Mouse (Mus musculus) gonadal fat pad, adult 2 months (tissue): Measurements from ENCODE around the gene Cct4. TPM values are rescaled to one million over a fixed set of nuclear protein-coding genes. Genes with fewer than 3 reads are reported as not detected.

Source experiments
- DNase-seq: peaks from one replicate; pipeline ENCODE4 v3.0.0-alpha.2; 2012; ENCODE audit warnings: low read depth
- polyA plus RNA-seq: library from polyadenylated mRNA; depleted of rRNA; stranded (reverse); fragments of >200 nt; gene quantifications from 2 replicates; pipeline ENCODE4 v1.2.3, GENCODE M21; 2012; rRNA removed

Gene Cct4
- polyA plus RNA-seq, 1 experiment, result 78.2 TPM

DNA sequence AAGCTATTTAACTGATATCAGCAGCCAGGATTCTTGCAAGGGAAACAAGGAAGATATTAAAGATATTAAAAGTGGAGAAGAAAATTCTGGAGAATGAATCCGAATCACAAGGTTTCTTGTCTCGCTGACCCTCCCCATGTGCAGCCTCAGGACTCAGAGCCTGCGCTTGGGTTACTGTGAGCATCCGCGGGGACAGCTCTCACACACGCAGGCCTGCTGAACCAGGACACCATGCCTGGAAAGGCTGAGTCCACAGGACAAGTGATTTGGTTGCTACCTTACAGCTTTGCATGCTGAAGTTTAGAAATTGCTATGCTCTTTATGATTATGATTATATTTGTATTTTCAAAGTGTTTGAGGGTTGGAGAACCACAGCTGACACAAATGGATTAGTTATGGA, 39.1 kb downstream of the Cct4 start:
- no peak for DNase-seq

DNA sequence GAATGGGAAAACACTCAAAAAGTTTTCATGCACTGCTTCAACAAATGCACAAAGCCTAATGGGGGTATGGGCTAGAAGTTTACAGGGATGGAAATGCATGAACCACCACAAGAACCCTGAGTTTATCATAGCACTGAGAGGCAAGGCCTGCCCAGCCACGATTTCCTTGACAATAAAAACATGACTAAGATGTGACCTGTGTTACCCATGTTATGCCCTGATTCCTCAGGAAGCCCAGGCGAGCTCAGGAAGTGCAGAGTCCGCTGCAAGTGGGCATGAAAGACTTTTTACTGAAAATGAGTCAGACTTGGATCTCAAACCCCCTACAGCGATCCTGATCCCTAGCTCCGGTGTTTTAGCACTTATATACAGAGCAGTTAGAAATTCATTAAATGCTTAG, 56.9 kb downstream of the Cct4 start:
- no peak for DNase-seq

- no peak for DNase-seq
Observed at GRCm38 (mm10) chr11:23047663-23048582, 57.6 kb downstream of the Cct4 start.

DNA sequence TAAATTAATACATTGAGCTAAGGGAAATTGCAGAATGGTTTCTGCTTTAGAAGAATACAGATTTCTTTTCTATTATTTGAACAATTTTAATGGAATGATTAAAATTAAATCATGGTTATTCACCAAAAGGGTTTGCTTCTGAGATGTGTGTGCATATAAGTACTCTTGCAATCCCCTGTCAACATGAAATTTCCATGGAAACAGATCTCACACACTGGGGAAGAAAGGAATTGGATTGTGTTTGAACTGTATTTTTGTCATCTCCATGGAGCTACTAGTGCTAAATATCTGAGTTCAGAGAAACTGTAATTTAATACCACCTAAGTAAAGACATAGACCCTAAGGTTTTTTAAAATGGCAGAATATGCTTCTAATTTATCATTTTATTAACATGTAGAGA, 59.3 kb downstream of the Cct4 start:
- no peak for DNase-seq

DNA sequence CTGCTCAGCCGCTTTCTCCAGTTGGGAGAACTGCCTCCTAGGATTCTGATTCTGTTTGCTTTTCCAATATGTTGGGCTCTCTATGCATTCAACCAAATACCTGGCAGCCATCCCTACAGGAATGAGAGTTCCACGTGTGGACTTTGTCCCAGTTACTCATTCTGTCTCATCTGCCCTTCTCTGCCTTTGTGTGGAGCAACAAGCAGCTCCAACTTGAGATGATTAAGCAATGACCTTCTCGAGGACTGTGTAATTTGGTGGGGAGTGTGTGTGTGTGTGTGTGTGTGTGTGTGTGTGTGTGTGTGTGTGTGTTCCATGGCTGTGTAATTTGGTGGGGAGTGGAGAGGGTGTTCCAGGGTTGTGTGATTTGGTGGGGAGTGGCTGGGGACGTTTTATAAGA, 62.0 kb downstream of the Cct4 start:
- DNase-seq, result no peak

Other genes starting within 250 kb of the Cct4 start
- 6.7 and 8.1 TPM in 2 replicates for gene B3gnt2, start 129.6 kb upstream of the Cct4 start, polyA plus RNA-seq
- gene Zrsr1, start 18.5 kb upstream of the Cct4 start, polyA plus RNA-seq, result 7.5 and 10.3 TPM in 2 replicates
- gene Gm28048, start 8.4 kb upstream of the Cct4 start, polyA plus RNA-seq, result 0.49 TPM in 1 of 2 replicates, not detected in the other
- 15.6 and 16.4 TPM in 2 replicates for gene Commd1, start 8.1 kb upstream of the Cct4 start, polyA plus RNA-seq
- gene Fam161a, start 17.0 kb downstream of the Cct4 start, polyA plus RNA-seq, result 2.5 and 2.8 TPM in 2 replicates